Mouse (Mus musculus) limb, embryonic 14.5 days (tissue): ENCODE measurements at regions not wholly inside any gene's neighbourhood (a gene's known extent, or its start where the extent isn't known, plus 50 kb on each side); places are given as distances from the start of the nearest gene placed in this dataset.

Experiments used
- ATAC-seq: fragments of 200-750 bp; cut with Nextera tagmentation; 2 replicates; pipeline ENCODE4 v1.8.0; 2017; ENCODE audit warnings: low read depth, moderate number of reproducible peaks, moderate TSS enrichment; ENCODE audit not compliant: low FRiP score
- DNase-seq: peaks from one replicate; pipeline ENCODE4 v3.0.0-alpha.2; 2015; ENCODE audit warnings: low spot score
- H3K27ac ChIP-seq: fragments of 300-500 bp; sonication (generic); replicated peaks from 2 replicates; pipeline ENCODE4 v1.5.1; 2014; ENCODE audit warnings: low read depth, mild to moderate bottlenecking, low read length, moderate library complexity, mixed read lengths
- H3K27me3 ChIP-seq: fragments of 300-500 bp; sonication (generic); 2 replicates; pipeline ENCODE4 v1.6.1; 2014; ENCODE audit warnings: low read length, mixed read lengths; ENCODE audit not compliant: control insufficient read depth, insufficient read depth
- H3K36me3 ChIP-seq: fragments of 300-500 bp; sonication (generic); 2 replicates; pipeline ENCODE4 v1.6.1; 2014; ENCODE audit warnings: mild to moderate bottlenecking, low read length, moderate library complexity, mixed read lengths; ENCODE audit not compliant: control insufficient read depth, insufficient read depth
- H3K4me1 ChIP-seq: fragments of 300-500 bp; sonication (generic); 2 replicates; pipeline ENCODE4 v1.6.1; 2014; ENCODE audit warnings: antibody characterized with exemption, low read length, mixed read lengths; ENCODE audit not compliant: control insufficient read depth, insufficient read depth
- H3K4me2 ChIP-seq: fragments of 300-500 bp; sonication (generic); replicated peaks from 2 replicates; pipeline ENCODE4 v1.6.1; 2014; ENCODE audit warnings: low read depth, mild to moderate bottlenecking, low read length, moderate library complexity; ENCODE audit not compliant: severe bottlenecking
- H3K4me3 ChIP-seq: fragments of 300-500 bp; sonication (generic); replicated peaks from 2 replicates; pipeline ENCODE4 v1.5.1; 2014; ENCODE audit warnings: low read length
- H3K9ac ChIP-seq: fragments of 300-500 bp; sonication (generic); 2 replicates; pipeline ENCODE4 v1.6.1; 2014; ENCODE audit warnings: mild to moderate bottlenecking, low read depth, low read length, moderate library complexity; ENCODE audit not compliant: severe bottlenecking
- H3K9me3 ChIP-seq: fragments of 300-500 bp; sonication (generic); 2 replicates; pipeline ENCODE4 v1.6.1; 2016; ENCODE audit warnings: low read length; ENCODE audit not compliant: control insufficient read depth
- POLR2A ChIP-seq: fragments of 200-500 bp; IDR thresholded peaks from 2 replicates; pipeline ENCODE4 v1.8.0; 2012; ENCODE audit warnings: inconsistent platforms, mild to moderate bottlenecking, moderate library complexity, borderline replicate concordance; ENCODE audit not compliant: insufficient read depth, insufficient read length; ENCODE audit errors: extremely low read depth
- WGBS: fragments of 180-500 bp; shearing (Covaris S2); extraction: QIAGEN DNeasy Blood & Tissue Kit; methylation state at CpG from one replicate; pipeline ENCODE4 v1.1.7; 2014; 5-methylcytosine and 5-hydroxymethylcytosine counted together

- Histone ChIP-seq H3K4me3 (no peak overlapping the region), H3K27ac (no peak overlapping the region), H3K36me3 (no peaks in the 10 kb centered on the region), H3K9ac (no peak overlapping the region), H3K4me1 (no peaks in the 10 kb centered on the region), H3K27me3 (no peaks in the 10 kb centered on the region), H3K9me3 (no peaks in the 10 kb centered on the region), H3K4me2 (no peak overlapping the region)
- DNase-seq (no peak), ATAC-seq (no peak)
- WGBS = 87% methylated on average over 6 of the region's 6 CpGs
- TF ChIP-seq POLR2A = no peak
Measured at GRCm38 (mm10) chr3:129437687-129438086, 94.5 kb upstream of the Elovl6 start.

GRCm38 (mm10) chr3:129442756-129443155 is 89.4 kb upstream of the Elovl6 start:
- no peak for ATAC-seq
- H3K27me3 ChIP-seq = no peaks in the 10 kb centered on the region
- no peak overlapping the region for H3K9ac ChIP-seq
- no peak for TF ChIP-seq POLR2A
- H3K4me2 ChIP-seq = no peak overlapping the region
- H3K4me3 ChIP-seq = no peak overlapping the region
- 69% methylated on average over 5 of the region's 5 CpGs for WGBS
- no peaks in the 10 kb centered on the region for H3K4me1 ChIP-seq
- no peaks in the 10 kb centered on the region for H3K36me3 ChIP-seq
- no peak for DNase-seq
- no peak overlapping the region for H3K27ac ChIP-seq
- H3K9me3 ChIP-seq = no peaks in the 10 kb centered on the region

GRCm38 (mm10) chr3:129444221-129444620 is 87.9 kb upstream of the Elovl6 start:
- DNase-seq = no peak
- no peak overlapping the region for H3K27ac ChIP-seq
- no peak overlapping the region for H3K4me2 ChIP-seq
- H3K9me3 ChIP-seq = no peaks in the 10 kb centered on the region
- H3K36me3 ChIP-seq = no peaks in the 10 kb centered on the region
- no peaks in the 10 kb centered on the region for H3K4me1 ChIP-seq
- no peak overlapping the region for H3K4me3 ChIP-seq
- H3K9ac ChIP-seq = no peak overlapping the region
- ATAC-seq = no peak
- WGBS = 94% methylated on average over 3 of the region's 3 CpGs
- no peak for TF ChIP-seq POLR2A
- H3K27me3 ChIP-seq = no peaks in the 10 kb centered on the region

- Histone ChIP-seq H3K9ac (no peak overlapping the region), H3K27me3 (no peaks in the 10 kb centered on the region), H3K4me2 (no peak overlapping the region), H3K9me3 (no peaks in the 10 kb centered on the region), H3K36me3 (no peaks in the 10 kb centered on the region), H3K4me1 (no peaks in the 10 kb centered on the region), H3K4me3 (no peak overlapping the region), H3K27ac (no peak overlapping the region)
- WGBS = 90% methylated on average over 6 of the region's 6 CpGs
- DNase-seq (no peak), ATAC-seq (no peak)
- TF ChIP-seq POLR2A = no peak
Measured at GRCm38 (mm10) chr3:129445961-129446360, 86.2 kb upstream of the Elovl6 start.

- Histone ChIP-seq H3K9me3 (no peaks in the 10 kb centered on the region), H3K4me3 (no peak overlapping the region), H3K9ac (no peak overlapping the region), H3K27ac (no peak overlapping the region), H3K27me3 (no peaks in the 10 kb centered on the region), H3K4me1 (no peaks in the 10 kb centered on the region), H3K4me2 (no peak overlapping the region), H3K36me3 (no peaks in the 10 kb centered on the region)
- DNase-seq (no peak), ATAC-seq (no peak)
- WGBS = 82% methylated on average over 4 of the region's 4 CpGs
- TF ChIP-seq POLR2A = no peak
Measured at GRCm38 (mm10) chr3:129449928-129450327, 82.2 kb upstream of the Elovl6 start.

- H3K9me3 ChIP-seq = no peaks in the 10 kb centered on the region
- H3K4me1 ChIP-seq = no peaks in the 10 kb centered on the region
- no peak overlapping the region for H3K27ac ChIP-seq
- 88% methylated on average over 5 of the region's 5 CpGs for WGBS
- H3K36me3 ChIP-seq = no peaks in the 10 kb centered on the region
- TF ChIP-seq POLR2A = no peak
- no peak overlapping the region for H3K4me2 ChIP-seq
- H3K27me3 ChIP-seq = no peaks in the 10 kb centered on the region
- no peak for ATAC-seq
- no peak overlapping the region for H3K9ac ChIP-seq
- H3K4me3 ChIP-seq = no peak overlapping the region
- DNase-seq = no peak
Measured at GRCm38 (mm10) chr3:129450671-129451070, 81.5 kb upstream of the Elovl6 start.
